Mouse (Mus musculus) T-helper 1 cell (primary cell): Measurements from ENCODE around the gene Dusp12.

Source experiments
- in situ Hi-C: fragments of 300-600 bp; cut with MboI, MseI; formaldehyde crosslinking; loops from one replicate; pipeline ENCODE4 v1.15.1; 2025; ENCODE audit warnings: high pct_unique_total_duplicates

Dusp12 gene

GRCm38 (mm10) chr1:170898413-170899075 is 13.2 kb upstream of the Dusp12 start:
- in situ Hi-C loops = loop anchor here (5.0 kb wide), 1 partner anchor 99 kb away; no protein-coding TSS in a partner anchor

DNA sequence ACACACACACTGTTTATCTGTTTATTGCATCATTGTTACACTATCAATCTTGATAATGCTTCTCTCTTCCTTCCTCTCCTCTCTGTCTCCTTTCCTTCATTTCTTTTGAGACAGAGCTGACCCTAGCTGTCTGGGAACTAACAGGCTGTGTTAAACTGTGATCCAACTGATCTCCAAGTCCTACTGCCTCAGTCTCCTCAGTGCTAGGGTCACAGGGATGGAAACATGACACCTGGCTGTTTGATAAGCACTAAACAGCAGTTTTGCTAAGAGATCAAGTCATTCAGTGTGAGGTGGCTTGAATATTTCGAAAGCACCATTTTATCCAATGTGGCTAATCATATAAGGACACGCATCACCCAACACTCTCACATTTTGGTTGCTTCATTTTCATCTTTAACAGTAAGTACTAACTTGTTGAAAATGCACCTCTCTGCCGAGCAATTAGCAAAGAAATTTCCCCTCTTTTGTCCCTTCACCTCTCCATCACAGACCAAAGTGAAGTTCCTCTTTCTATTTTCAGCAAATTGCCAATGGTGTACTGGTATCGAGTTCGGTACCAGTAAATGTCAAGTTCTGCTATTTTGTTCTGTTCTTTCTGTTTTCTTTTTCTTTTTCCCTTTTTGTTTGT is 11.4 kb upstream of the Dusp12 start:
- in situ Hi-C loops = loop anchor here (5.0 kb wide), 1 partner anchor 101 kb away; no protein-coding TSS in a partner anchor

- in situ Hi-C loops = loop anchor here (5.0 kb wide), 1 partner anchor 102 kb away; no protein-coding TSS in a partner anchor
These were observed 9.6 kb upstream of the Dusp12 start for GRCm38 (mm10) chr1:170894603-170895602.

GRCm38 (mm10) chr1:170892279-170892678 is 6.9 kb upstream of the Dusp12 start:
- in situ Hi-C loops = no loop called here

DNA sequence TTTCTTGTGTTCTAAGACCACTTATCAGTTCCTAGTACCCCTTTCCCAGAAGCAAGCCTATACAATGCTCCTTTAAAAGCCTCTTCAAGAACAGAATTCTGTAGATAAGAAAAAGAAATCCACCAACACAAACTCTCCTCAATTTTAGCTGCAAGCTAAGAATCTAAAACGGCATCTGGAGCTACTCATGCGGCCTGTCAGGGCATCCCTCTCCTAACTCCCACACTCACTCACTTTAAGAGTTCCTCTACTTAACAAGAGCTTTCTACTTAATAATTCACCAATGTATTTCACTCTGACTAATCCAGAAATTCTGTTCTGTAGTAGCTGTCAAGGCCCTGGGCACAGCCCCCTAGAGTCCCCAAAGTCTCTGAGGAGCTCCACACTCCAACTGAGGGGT is 6.3 kb upstream of the Dusp12 start:
- in situ Hi-C loops = no loop called here

DNA sequence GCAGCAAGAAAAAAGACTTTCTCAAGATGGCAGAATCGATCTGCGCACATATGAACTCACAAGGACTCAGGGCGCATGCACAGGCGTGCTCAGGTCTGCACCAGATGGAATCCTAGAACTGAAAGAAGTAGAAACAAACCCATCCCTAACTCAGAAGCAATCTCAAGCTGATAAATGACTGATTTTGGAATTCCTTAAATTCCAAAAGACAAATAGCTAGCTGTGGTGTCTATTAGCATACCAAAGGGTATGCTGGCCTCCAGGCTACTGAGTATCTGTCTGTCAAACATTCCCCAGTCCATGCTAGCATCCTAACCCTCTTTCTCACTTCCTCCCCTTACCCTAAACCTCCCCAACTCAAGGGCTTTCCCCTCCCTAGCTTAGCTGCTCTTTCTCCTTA is 4.0 kb upstream of the Dusp12 start:
- in situ Hi-C loops = no loop called here

DNA sequence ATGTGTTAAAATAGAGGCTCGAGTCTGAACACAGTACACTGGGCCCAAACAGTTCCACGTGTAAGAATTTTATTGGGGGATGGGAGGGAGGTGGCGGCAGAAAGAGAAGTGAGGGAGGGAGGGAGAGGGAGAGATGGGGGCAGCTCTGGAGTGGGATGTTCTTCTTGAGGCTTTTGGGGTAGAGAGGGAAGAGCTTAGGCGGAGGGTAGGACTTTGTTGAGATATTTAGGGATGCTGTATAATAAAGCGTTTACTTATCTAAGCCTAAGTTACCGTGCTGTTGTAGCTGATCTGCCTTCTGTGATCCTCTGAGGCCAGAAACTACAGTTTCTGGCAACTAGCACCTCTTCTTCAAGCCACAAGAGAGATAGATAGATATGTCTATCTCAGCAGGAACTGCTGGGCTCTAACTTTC is 711 bp upstream of the Dusp12 start:
- in situ Hi-C loops = no loop called here

GRCm38 (mm10) chr1:170884390-170884789 is 950 bp downstream of the Dusp12 start:
- in situ Hi-C loops = no loop called here

DNA sequence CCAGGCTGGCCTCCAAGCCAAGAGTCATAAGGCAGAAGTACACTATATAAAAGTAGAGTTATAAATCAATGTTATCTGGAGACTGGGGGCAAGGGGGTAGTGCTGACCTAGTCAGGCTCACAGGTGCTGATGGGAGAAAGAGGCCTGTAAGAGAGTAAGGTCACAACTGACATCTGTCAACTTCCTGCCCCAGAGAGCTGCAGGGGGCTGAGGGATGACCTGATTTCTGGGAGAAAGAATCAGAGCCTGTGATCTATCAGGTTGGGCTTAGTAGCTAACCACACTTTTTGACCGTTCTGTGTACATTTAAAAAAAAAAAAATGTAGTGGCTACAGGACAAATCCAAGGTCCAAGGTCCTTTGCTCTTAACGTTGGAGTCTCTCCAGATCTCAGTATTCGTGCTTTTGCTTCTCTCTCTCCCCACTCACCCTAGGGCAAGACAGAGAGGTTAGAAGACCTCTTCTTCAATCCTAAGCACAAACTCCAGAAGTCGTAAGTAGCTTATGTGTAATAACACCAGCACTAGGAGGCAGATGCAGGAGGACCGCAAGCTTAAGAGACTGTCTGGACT is 2.3 kb downstream of the Dusp12 start:
- in situ Hi-C loops = no loop called here

GRCm38 (mm10) chr1:170876906-170877305 is 8.4 kb downstream of the Dusp12 start:
- in situ Hi-C loops = no loop called here

GRCm38 (mm10) chr1:170875676-170876075 is 9.7 kb downstream of the Dusp12 start:
- in situ Hi-C loops = no loop called here

GRCm38 (mm10) chr1:170871961-170872360 is 13.4 kb downstream of the Dusp12 start:
- in situ Hi-C loops = no loop called here

DNA sequence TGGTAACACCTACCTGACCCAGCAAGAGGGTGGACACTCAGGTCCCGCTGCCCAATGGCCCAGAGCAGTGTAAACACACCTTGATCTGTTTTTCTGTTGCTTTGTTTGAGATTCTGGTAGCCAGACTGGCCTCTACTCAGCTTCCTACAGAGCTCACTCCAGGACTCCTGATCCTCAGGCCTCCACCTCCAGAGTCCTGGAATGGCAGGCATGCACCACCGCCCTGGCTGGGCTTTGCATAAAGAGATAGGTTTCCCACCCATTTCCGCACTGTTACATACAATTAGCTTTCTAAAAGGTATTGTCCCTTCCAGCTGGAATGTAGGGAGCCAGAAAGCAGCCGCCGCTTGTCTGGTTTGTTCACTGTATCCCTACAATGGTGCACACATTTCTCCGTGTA is 13.9 kb downstream of the Dusp12 start:
- in situ Hi-C loops = no loop called here

- in situ Hi-C loops = no loop called here
These were observed 16.4 kb downstream of the Dusp12 start for GRCm38 (mm10) chr1:170868905-170869283.

DNA sequence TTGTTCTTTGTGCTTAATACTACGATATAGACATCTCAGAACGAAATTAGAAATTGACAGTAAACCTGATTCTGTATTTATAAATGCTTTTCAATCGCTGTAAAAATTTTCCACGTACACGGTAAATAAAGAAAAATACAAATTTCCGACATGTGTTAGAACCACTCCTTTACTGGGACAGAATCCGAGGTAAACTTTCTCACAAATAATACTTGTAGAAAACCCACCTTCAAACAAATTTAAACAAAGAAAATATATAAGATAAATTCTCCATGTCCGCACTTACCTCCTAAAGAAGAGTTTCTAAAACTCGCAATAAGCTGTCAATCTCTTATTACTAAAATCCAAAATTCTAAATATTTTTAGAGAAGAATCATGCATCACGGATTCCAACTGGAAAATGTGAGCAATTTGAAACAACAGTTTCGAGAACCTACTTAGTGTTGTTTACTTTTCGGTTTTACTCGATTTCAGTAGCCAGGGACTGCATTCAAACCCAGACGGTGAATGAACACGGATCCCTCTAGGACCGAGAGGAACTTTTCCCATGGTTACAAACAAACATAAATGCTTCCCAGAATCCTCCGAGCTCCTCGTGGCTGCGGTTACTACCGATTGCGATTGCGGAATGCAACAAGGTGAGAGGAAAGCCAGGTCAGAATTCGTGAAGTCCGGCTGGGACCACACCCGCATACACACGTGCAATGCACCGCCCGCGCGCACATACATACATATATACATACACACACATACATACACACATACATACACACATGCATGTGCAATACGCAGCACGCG is 17.0 kb downstream of the Dusp12 start:
- in situ Hi-C loops = no loop called here

- in situ Hi-C loops = no loop called here
These were observed 17.6 kb downstream of the Dusp12 start, which contains the start of gene Atf6 for GRCm38 (mm10) chr1:170867691-170868105. TSS of gene Atf6 (minus strand) at chr1:170867771.

- in situ Hi-C loops = no loop called here
These were observed 18.2 kb downstream of the Dusp12 start for GRCm38 (mm10) chr1:170866992-170867690.

DNA sequence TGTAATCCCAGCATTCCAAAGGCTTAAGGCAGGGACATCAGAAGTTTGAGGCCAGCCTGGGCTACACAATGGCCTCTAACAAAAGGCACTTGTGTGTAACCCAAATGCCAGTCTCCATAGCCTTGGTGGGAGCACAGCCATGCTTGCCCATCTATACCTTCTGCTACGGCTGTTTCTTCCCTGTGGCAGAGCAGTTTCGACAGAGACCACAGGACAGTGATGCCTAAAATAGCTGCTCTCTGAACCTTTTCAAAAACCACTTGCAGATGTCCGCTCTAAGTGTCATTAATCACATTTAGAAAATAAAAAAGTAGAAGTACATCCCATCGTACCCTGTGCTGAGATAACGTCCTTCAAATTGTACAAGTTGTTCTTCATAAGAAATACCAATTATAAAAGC is 19.9 kb downstream of the Dusp12 start:
- in situ Hi-C loops = no loop called here

DNA sequence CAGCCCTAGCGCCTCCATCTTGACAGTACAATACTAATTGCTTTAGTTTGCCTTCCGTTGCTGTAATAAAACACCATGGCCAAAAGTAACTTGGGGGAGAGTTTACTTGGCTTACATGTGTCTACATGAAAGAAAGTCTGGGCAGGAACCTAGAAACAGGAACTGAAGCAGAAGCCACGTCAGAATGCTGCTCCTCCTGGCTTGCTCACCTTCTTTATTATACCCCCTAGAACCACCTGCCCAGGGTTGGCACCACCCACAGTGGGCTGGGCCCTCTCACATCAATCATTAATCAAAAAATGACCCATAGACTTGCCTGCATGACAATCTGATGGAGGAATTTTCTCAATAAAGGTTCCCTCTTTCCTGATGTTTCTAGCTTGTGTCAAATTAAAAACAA is 20.6 kb downstream of the Dusp12 start:
- in situ Hi-C loops = no loop called here

GRCm38 (mm10) chr1:170864234-170864633 is 21.1 kb downstream of the Dusp12 start:
- in situ Hi-C loops = no loop called here
